Mouse (Mus musculus) heart, postnatal 0 days (tissue): ENCODE data around the gene Leng1. TPM values are rescaled to one million over a fixed set of nuclear protein-coding genes. Genes with fewer than 3 reads are reported as not detected.
"Not testable (repeated sequence)": the region's sequence is repeated elsewhere in the genome, so short reads cannot be mapped to it uniquely, and the experiment has no call there.

Experiments
- ATAC-seq: fragments of 200-750 bp; cut with Nextera tagmentation; 2 replicates; pipeline ENCODE4 v1.8.0; 2017; ENCODE audit warnings: low read depth, moderate number of reproducible peaks, moderate library complexity; ENCODE audit not compliant: insufficient read depth
- DNase-seq: peaks from one replicate; pipeline ENCODE4 v3.0.0-alpha.2; 2016; ENCODE audit warnings: low spot score
- H3K27ac ChIP-seq: fragments of 300-500 bp; sonication (generic); 2 replicates; pipeline ENCODE4 v1.5.1; 2014; ENCODE audit warnings: low read depth, mild to moderate bottlenecking
- H3K27me3 ChIP-seq: fragments of 300-500 bp; sonication (generic); 2 replicates; pipeline ENCODE4 v1.6.1; 2014; ENCODE audit warnings: low read length, mixed read lengths; ENCODE audit not compliant: control insufficient read depth, insufficient read depth
- H3K36me3 ChIP-seq: fragments of 300-500 bp; sonication (generic); replicated peaks from 2 replicates; pipeline ENCODE4 v1.6.1; 2014; ENCODE audit warnings: low read length, mixed read lengths; ENCODE audit not compliant: control insufficient read depth, insufficient read depth
- H3K4me1 ChIP-seq: fragments of 300-500 bp; sonication (generic); 2 replicates; pipeline ENCODE4 v1.6.1; 2014; ENCODE audit warnings: antibody characterized with exemption; ENCODE audit not compliant: control insufficient read depth, insufficient read depth
- H3K4me2 ChIP-seq: fragments of 300-500 bp; sonication (generic); 2 replicates; pipeline ENCODE4 v1.6.1; 2014; ENCODE audit warnings: low read depth, mild to moderate bottlenecking, low read length, moderate library complexity
- H3K4me3 ChIP-seq: fragments of 300-500 bp; sonication (generic); 2 replicates; pipeline ENCODE4 v1.5.1; 2014; ENCODE audit warnings: low read depth, low read length
- H3K9ac ChIP-seq: fragments of 300-500 bp; sonication (generic); replicated peaks from 2 replicates; pipeline ENCODE4 v1.6.1; 2014; ENCODE audit warnings: low read depth, low read length, mixed read lengths
- H3K9me3 ChIP-seq: fragments of 300-500 bp; sonication (generic); replicated peaks from 2 replicates; pipeline ENCODE4 v1.6.1; 2016; ENCODE audit warnings: low read length; ENCODE audit not compliant: control insufficient read depth
- CTCF ChIP-seq: IDR thresholded peaks from 2 replicates; pipeline ENCODE4 v1.5.1; 2016; ENCODE audit warnings: antibody characterized with exemption, control low read depth, low read depth
- EP300 ChIP-seq: IDR thresholded peaks from 2 replicates; pipeline ENCODE4 v1.6.1; 2016; ENCODE audit warnings: antibody characterized with exemption, low read depth
- WGBS: fragments of 180-500 bp; shearing (Covaris S2); extraction: QIAGEN DNeasy Blood & Tissue Kit; methylation state at CpG from one replicate; pipeline ENCODE4 v1.1.7; 2014; 5-methylcytosine and 5-hydroxymethylcytosine counted together
- polyA plus RNA-seq: library from polyadenylated mRNA; unstranded; fragments of >200 nt; fragmentation: Nextera tagmentation; extraction: Ambion mirVana; gene quantifications from 2 replicates; pipeline ENCODE4 v1.2.1, GENCODE M21; 2015
- total RNA-seq: library from RNA; depleted of rRNA; stranded (reverse); fragments of >200 nt; gene quantifications from 2 replicates; pipeline ENCODE4 v1.2.3, GENCODE M21; 2014; ENCODE audit warnings: low replicate concordance; rRNA removed

The Leng1 gene
- total RNA-seq (6.0 and 11.9 TPM in 2 replicates), polyA plus RNA-seq (23.9 and 25.4 TPM in 2 replicates)

- peak within 1 kb of the TSS; percentile 71 for H3K4me2 ChIP-seq
- WGBS: 2% methylated on average over 45 of the region's 45 CpGs
- no peaks in the 10 kb centered on the region for H3K27me3 ChIP-seq
Observed at GRCm38 (mm10) chr7:3665215-3666114, at the start of gene Leng1. Leng1 (minus strand) TSS chr7:3665840.

GRCm38 (mm10) chr7:3715249-3715648, 49.6 kb upstream of the Leng1 start:
- Histone ChIP-seq H3K9ac (no peak overlapping the region), H3K27me3 (no peaks in the 10 kb centered on the region), H3K9me3 (no peaks in the 10 kb centered on the region), H3K4me1 (no peaks in the 10 kb centered on the region), H3K4me3 (no peak overlapping the region), H3K4me2 (no peak overlapping the region), H3K36me3 (no peaks in the 10 kb centered on the region), H3K27ac (no peak overlapping the region)
- no peak for TF ChIP-seq CTCF
- TF ChIP-seq EP300: no peak
- ATAC-seq: no peak
- 25% methylated on average over 1 of the region's 1 CpGs for WGBS
- no peak for DNase-seq

More at GRCm38 (mm10) chr7:3665215-3666114, at the start of gene Leng1:
- Histone ChIP-seq H3K4me3 (peak within 1 kb of the TSS; percentile 77), H3K4me1 (peaks cover 18% of the 10 kb centered on the region), H3K9me3 (no peaks in the 10 kb centered on the region), H3K27ac (peak within 1 kb of the TSS; percentile 91), H3K9ac (peak within 1 kb of the TSS; percentile 75), H3K36me3 (peaks cover 31% of the 10 kb centered on the region)
- TF ChIP-seq CTCF (no peak), EP300 (no peak)
- peak; percentile 98 for ATAC-seq
- peak; percentile 99 for DNase-seq

GRCm38 (mm10) chr7:3712264-3712942, 46.8 kb upstream of the Leng1 start:
- no peak for TF ChIP-seq EP300
- TF ChIP-seq CTCF: no peak
- Histone ChIP-seq H3K9ac (no peak overlapping the region), H3K9me3 (no peaks in the 10 kb centered on the region), H3K27me3 (no peaks in the 10 kb centered on the region), H3K4me1 (no peaks in the 10 kb centered on the region), H3K27ac (no peak overlapping the region), H3K4me2 (no peak overlapping the region), H3K4me3 (no peak overlapping the region), H3K36me3 (peaks cover 8% of the 10 kb centered on the region; the same call in 1 of the 2 replicates)
- WGBS: 27% methylated on average over 5 of the region's 5 CpGs
- no peak for DNase-seq
- no peak for ATAC-seq

- H3K4me3 ChIP-seq: no peak overlapping the region
- H3K9ac ChIP-seq: no peak overlapping the region
- TF ChIP-seq EP300 (no peak), CTCF (no peak)
- H3K27me3 ChIP-seq: no peaks in the 10 kb centered on the region
- peaks cover 23% of the 10 kb centered on the region for H3K36me3 ChIP-seq
- peaks cover 16% of the 10 kb centered on the region for H3K4me1 ChIP-seq
- H3K4me2 ChIP-seq: no peak overlapping the region
- H3K9me3 ChIP-seq: no peaks in the 10 kb centered on the region
- no peak for ATAC-seq
- no peak for DNase-seq
- 73% methylated on average over 1 of the region's 1 CpGs for WGBS
- no peak overlapping the region for H3K27ac ChIP-seq
Observed at GRCm38 (mm10) chr7:3709000-3709399, 43.4 kb upstream of the Leng1 start.

- not testable (repeated sequence) for H3K27ac ChIP-seq, ATAC-seq, H3K4me3 ChIP-seq, H3K4me2 ChIP-seq, DNase-seq, H3K9ac ChIP-seq, H3K9me3 ChIP-seq, H3K27me3 ChIP-seq
- Histone ChIP-seq H3K4me1 (peaks cover 16% of the 10 kb centered on the region), H3K36me3 (peaks cover 23% of the 10 kb centered on the region)
- 42% methylated on average over 5 of the region's 5 CpGs for WGBS
Observed at GRCm38 (mm10) chr7:3708447-3708980, 42.9 kb upstream of the Leng1 start.
